Mouse (Mus musculus): ENCODE measurements around the gene Tgif2. TPM values are rescaled to one million over a fixed set of nuclear protein-coding genes. Genes with fewer than 3 reads are reported as not detected.

Tgif2 gene
- polyA plus RNA-seq, 1 experiment: 0.09 TPM

- Histone ChIP-seq H3K27me3 (ENCODE audit: control insufficient read depth) (no peaks in the 10 kb centered on the region), H3K9me3 (ENCODE audit: control insufficient read depth, low read length) (no peaks in the 10 kb centered on the region), H3K36me3 (ENCODE audit: control insufficient read depth) (peaks cover 99% of the 10 kb centered on the region), H3K4me1 (ENCODE audit: control insufficient read depth) (peaks cover 60% of the 10 kb centered on the region), H3K4me3 (replicated peaks) (no peak overlapping the region)
- TF ChIP-seq TAL1 (IDR thresholded peaks at IDR 0.05; ENCODE audit: low read length): no peak
- TF ChIP-seq GATA1 (IDR thresholded peaks at IDR 0.05; ENCODE audit: low read length): no peak
These were observed 29.7 kb downstream of the Tgif2 start for GRCm38 (mm10) chr2:156869554-156869953.

- no peak for TF ChIP-seq TAL1 (IDR thresholded peaks at IDR 0.05; ENCODE audit: low read length)
- no peak for TF ChIP-seq GATA1 (IDR thresholded peaks at IDR 0.05; ENCODE audit: low read length)
- no peaks in the 10 kb centered on the region for H3K9me3 ChIP-seq (ENCODE audit: control insufficient read depth, low read length)
These were observed 30.7 kb downstream of the Tgif2 start for GRCm38 (mm10) chr2:156870519-156870918.

GRCm38 (mm10) chr2:156873629-156874028 is 33.8 kb downstream of the Tgif2 start:
- Histone ChIP-seq H3K9me3 (ENCODE audit: control insufficient read depth, low read length) (no peaks in the 10 kb centered on the region), H3K27me3 (ENCODE audit: control insufficient read depth) (no peaks in the 10 kb centered on the region), H3K4me1 (ENCODE audit: control insufficient read depth) (peaks cover 52% of the 10 kb centered on the region), H3K4me3 (replicated peaks) (no peak overlapping the region), H3K36me3 (ENCODE audit: control insufficient read depth) (peaks cover 79% of the 10 kb centered on the region)
- TF ChIP-seq GATA1 (IDR thresholded peaks at IDR 0.05; ENCODE audit: low read length) (no peak), TAL1 (IDR thresholded peaks at IDR 0.05; ENCODE audit: low read length) (no peak)

More at GRCm38 (mm10) chr2:156870519-156870918, 30.7 kb downstream of the Tgif2 start:
- no peaks in the 10 kb centered on the region for H3K27me3 ChIP-seq (ENCODE audit: control insufficient read depth)
- peaks cover 100% of the 10 kb centered on the region for H3K36me3 ChIP-seq (ENCODE audit: control insufficient read depth)
- H3K4me1 ChIP-seq (ENCODE audit: control insufficient read depth): peaks cover 54% of the 10 kb centered on the region
- no peak overlapping the region for H3K4me3 ChIP-seq (replicated peaks)

DNA sequence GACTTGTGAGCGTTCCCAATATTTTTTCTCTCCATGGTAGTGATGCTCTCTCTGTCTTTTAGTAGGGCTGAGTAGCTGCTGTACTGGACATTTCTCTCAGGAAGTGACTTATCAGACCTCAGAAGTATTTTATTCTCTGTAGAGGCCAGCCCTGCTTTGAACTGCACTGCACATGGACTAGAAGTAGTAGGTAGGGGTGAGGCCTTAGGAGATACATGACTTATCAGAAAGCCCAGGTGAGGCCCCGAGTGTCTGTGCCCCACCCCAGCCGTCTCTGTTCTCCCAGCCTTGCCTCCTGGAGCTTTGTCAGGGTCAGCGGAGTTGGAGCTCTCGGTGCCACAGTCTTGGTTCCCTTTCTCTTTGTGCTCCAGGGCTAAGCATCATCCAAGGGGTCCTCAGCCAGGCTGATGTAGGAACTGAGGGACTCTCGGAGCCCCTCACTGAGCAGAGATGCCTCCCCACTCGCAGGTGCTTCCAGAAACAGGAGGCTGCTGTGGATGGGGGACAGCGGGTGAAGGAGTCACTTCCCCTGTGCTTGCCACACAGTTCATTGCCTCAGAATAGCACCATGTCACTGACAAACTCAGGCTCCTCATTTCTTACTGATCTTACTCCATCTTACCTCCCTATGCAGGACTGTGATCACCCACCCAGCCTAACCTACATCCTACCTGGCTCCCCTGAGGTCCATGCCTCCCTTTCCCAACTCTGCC is 34.4 kb downstream of the Tgif2 start:
- TF ChIP-seq GATA1 (IDR thresholded peaks at IDR 0.05; ENCODE audit: low read length) (no peak), TAL1 (IDR thresholded peaks at IDR 0.05; ENCODE audit: low read length) (no peak)
- H3K27me3 ChIP-seq (ENCODE audit: control insufficient read depth): no peaks in the 10 kb centered on the region
- no peaks in the 10 kb centered on the region for H3K9me3 ChIP-seq (ENCODE audit: control insufficient read depth, low read length)
- H3K4me3 ChIP-seq (replicated peaks): no peak overlapping the region
- H3K36me3 ChIP-seq (ENCODE audit: control insufficient read depth): peaks cover 73% of the 10 kb centered on the region
- H3K4me1 ChIP-seq (ENCODE audit: control insufficient read depth): peaks cover 53% of the 10 kb centered on the region

GRCm38 (mm10) chr2:156874760-156875510 is 35.1 kb downstream of the Tgif2 start:
- Histone ChIP-seq H3K9me3 (ENCODE audit: control insufficient read depth, low read length) (no peaks in the 10 kb centered on the region), H3K4me3 (replicated peaks) (no peak overlapping the region), H3K36me3 (ENCODE audit: control insufficient read depth) (peaks cover 66% of the 10 kb centered on the region), H3K4me1 (ENCODE audit: control insufficient read depth) (peaks cover 53% of the 10 kb centered on the region), H3K27me3 (ENCODE audit: control insufficient read depth) (no peaks in the 10 kb centered on the region)
- TF ChIP-seq TAL1 (IDR thresholded peaks at IDR 0.05; ENCODE audit: low read length) (no peak), GATA1 (IDR thresholded peaks at IDR 0.05; ENCODE audit: low read length) (no peak)

- Histone ChIP-seq H3K27me3 (ENCODE audit: control insufficient read depth) (no peaks in the 10 kb centered on the region), H3K4me1 (ENCODE audit: control insufficient read depth) (peaks cover 66% of the 10 kb centered on the region), H3K36me3 (ENCODE audit: control insufficient read depth) (peaks cover 38% of the 10 kb centered on the region), H3K4me3 (replicated peaks) (no peak overlapping the region), H3K9me3 (ENCODE audit: control insufficient read depth, low read length) (no peaks in the 10 kb centered on the region)
- TF ChIP-seq GATA1 (IDR thresholded peaks at IDR 0.05; ENCODE audit: low read length): no peak
These were observed 37.9 kb downstream of the Tgif2 start for GRCm38 (mm10) chr2:156877726-156878125.

- no peak overlapping the region for H3K4me3 ChIP-seq (replicated peaks)
- TF ChIP-seq TAL1 (IDR thresholded peaks at IDR 0.05; ENCODE audit: low read length) (no peak), GATA1 (IDR thresholded peaks at IDR 0.05; ENCODE audit: low read length) (no peak)
- peaks cover 22% of the 10 kb centered on the region for H3K36me3 ChIP-seq (ENCODE audit: control insufficient read depth)
- peaks cover 68% of the 10 kb centered on the region for H3K4me1 ChIP-seq (ENCODE audit: control insufficient read depth)
- H3K9me3 ChIP-seq (ENCODE audit: control insufficient read depth, low read length): no peaks in the 10 kb centered on the region
- no peaks in the 10 kb centered on the region for H3K27me3 ChIP-seq (ENCODE audit: control insufficient read depth)
These were observed 39.7 kb downstream of the Tgif2 start for GRCm38 (mm10) chr2:156879541-156879940.

DNA sequence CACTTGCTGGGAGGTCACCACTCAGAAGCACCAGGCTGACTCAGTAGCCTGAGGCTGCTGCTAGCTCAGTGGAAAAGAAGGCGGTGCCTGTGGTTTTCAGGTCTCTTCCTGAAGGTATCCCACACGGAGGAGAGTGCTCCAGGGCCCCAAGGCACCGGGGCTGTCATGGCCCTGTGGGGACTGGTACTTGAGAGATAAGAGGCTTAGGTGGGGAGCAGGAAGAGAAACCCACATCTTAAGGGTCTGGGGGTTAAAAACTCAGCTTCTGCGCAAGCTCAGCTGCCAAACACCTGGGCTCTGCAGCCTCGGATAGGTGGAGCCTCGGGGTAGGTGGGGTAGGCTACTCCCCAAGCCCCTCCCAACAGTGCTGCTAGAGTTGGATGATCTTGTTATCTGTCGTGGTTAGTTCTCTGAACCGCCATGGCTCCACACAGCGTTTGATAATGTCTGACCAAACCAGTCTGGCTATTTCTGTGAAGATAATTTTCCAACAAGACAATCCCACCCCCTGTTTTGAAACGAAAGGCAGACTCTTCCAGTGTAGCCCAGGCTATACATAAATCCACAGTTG is 42.7 kb downstream of the Tgif2 start:
- no peak for TF ChIP-seq TAL1 (IDR thresholded peaks at IDR 0.05; ENCODE audit: low read length)
- TF ChIP-seq GATA1 (IDR thresholded peaks at IDR 0.05; ENCODE audit: low read length): peak; percentile 69
- no peaks in the 10 kb centered on the region for H3K27me3 ChIP-seq (ENCODE audit: control insufficient read depth)
- peak overlapping the region; percentile 56 for H3K4me3 ChIP-seq (replicated peaks)
- peaks cover 88% of the 10 kb centered on the region for H3K4me1 ChIP-seq (ENCODE audit: control insufficient read depth)
- peaks cover 2% of the 10 kb centered on the region; the same call in 1 of the 2 replicates for H3K36me3 ChIP-seq (ENCODE audit: control insufficient read depth)
- H3K9me3 ChIP-seq (ENCODE audit: control insufficient read depth, low read length): no peaks in the 10 kb centered on the region
